Mouse (Mus musculus) lung, postnatal 0 days (tissue): Measurements from ENCODE around the gene Rap1gap2.

ENCODE experiments used
- CTCF ChIP-seq: IDR thresholded peaks from 2 replicates; pipeline ENCODE4 v1.5.1; 2016; ENCODE audit warnings: antibody characterized with exemption, mild to moderate bottlenecking
- EP300 ChIP-seq: IDR thresholded peaks from 2 replicates; pipeline ENCODE4 v1.6.1; 2016; ENCODE audit warnings: antibody characterized with exemption, mild to moderate bottlenecking, control low read depth

- no peak for TF ChIP-seq CTCF
- no peak for TF ChIP-seq EP300
Measured at GRCm38 (mm10) chr11:74566326-74566874, 44.3 kb downstream of the Rap1gap2 start.
